Mouse (Mus musculus) adrenal gland, postnatal 36 days (tissue): Measurements from ENCODE around the gene Bap1. TPM values are rescaled to one million over a fixed set of nuclear protein-coding genes. Genes with fewer than 3 reads are reported as not detected.

Experiments
- total RNA-seq, 2 experiments: library from RNA; stranded (reverse); gene quantifications; 2 replicates each; pipeline ENCODE4 v1.2.3; 2021

The Bap1 gene
- total RNA-seq, 2 experiments from 2014 or later: 61.8 to 63.2 TPM

Other genes with a start within 250 kb of the Bap1 start
- 100 to 1,000 TPM; 240 to 257 TPM for gene Spcs1, start 249.8 kb upstream of the Bap1 start, total RNA-seq
- gene Pbrm1, start 232.3 kb upstream of the Bap1 start, total RNA-seq: 10 to 100 TPM; 56.9 to 57.6 TPM
- 100 to 1,000 TPM in 1 of 2 experiments, 10 to 100 TPM in 1; 70.5 to 126 TPM for gene Gnl3, start 232.3 kb upstream of the Bap1 start, total RNA-seq
- 10 to 100 TPM; 50.5 to 85.0 TPM for gene Smim4, start 122.5 kb upstream of the Bap1 start, total RNA-seq
- 10 to 100 TPM; 24.0 to 29.3 TPM for gene Nt5dc2, start 120.4 kb upstream of the Bap1 start, total RNA-seq
- gene Stab1, start 82.8 kb upstream of the Bap1 start, total RNA-seq: 10 to 100 TPM; 61.7 to 88.5 TPM
- gene Tnnc1, start 43.1 kb upstream of the Bap1 start, total RNA-seq: 1 to 10 TPM in 1 of 2 experiments, under 1 TPM in 1; 0.76 to 1.5 TPM
- gene Nisch, start 34.5 kb upstream of the Bap1 start, total RNA-seq: 100 to 1,000 TPM; 265 to 294 TPM
- gene Sema3g, start 33.6 kb upstream of the Bap1 start, total RNA-seq: 1 to 10 TPM; 5.7 to 9.6 TPM
- gene Phf7, start 133 bp upstream of the Bap1 start, total RNA-seq: 1 to 10 TPM; 5.1 to 8.9 TPM
- 1 to 10 TPM; 1.5 to 1.7 TPM for gene Dnah1, start 72.4 kb downstream of the Bap1 start, total RNA-seq
- gene Capn7, start 85.2 kb downstream of the Bap1 start, total RNA-seq: 10 to 100 TPM; 43.5 to 45.0 TPM
- 100 to 1,000 TPM; 147 to 211 TPM for gene Sh3bp5, start 184.6 kb downstream of the Bap1 start, total RNA-seq
- gene Eaf1, start 242.9 kb downstream of the Bap1 start, total RNA-seq: 10 to 100 TPM; 42.3 to 70.7 TPM
- 10 to 100 TPM; 20.4 to 21.3 TPM for gene Mettl6, start 243.6 kb downstream of the Bap1 start, total RNA-seq